Mouse (Mus musculus) natural killer cell, adult 2 months (primary cell): ENCODE data around the gene Arid1b.

Experiments used
- DNase-seq, 2 experiments: peaks; one replicate each; pipeline ENCODE4 v3.0.0; 2022; ENCODE audit warnings: low spot score in 2 of 2

Gene Arid1b

GRCm38 (mm10) chr17:5112116-5112515 is 118.0 kb downstream of the Arid1b start:
- no peak for DNase-seq

GRCm38 (mm10) chr17:5115952-5116351 is 121.8 kb downstream of the Arid1b start:
- DNase-seq, result no peak

- DNase-seq, result no peak
These were observed 122.9 kb downstream of the Arid1b start for GRCm38 (mm10) chr17:5116990-5117389.

GRCm38 (mm10) chr17:5118171-5118570 is 124.0 kb downstream of the Arid1b start:
- no peak for DNase-seq

- DNase-seq, result no peak
These were observed 130.5 kb downstream of the Arid1b start for GRCm38 (mm10) chr17:5124643-5125042.

GRCm38 (mm10) chr17:5125084-5125855 is 131.1 kb downstream of the Arid1b start:
- peak; percentile 15 to 18 for DNase-seq

GRCm38 (mm10) chr17:5125856-5126806 is 132.0 kb downstream of the Arid1b start:
- no peak for DNase-seq

GRCm38 (mm10) chr17:5129606-5130005 is 135.5 kb downstream of the Arid1b start:
- DNase-seq, result no peak

- no peak for DNase-seq
These were observed 136.0 kb downstream of the Arid1b start for GRCm38 (mm10) chr17:5130116-5130515.

GRCm38 (mm10) chr17:5131706-5132105 is 137.6 kb downstream of the Arid1b start:
- DNase-seq, result no peak

- no peak for DNase-seq
These were observed 138.3 kb downstream of the Arid1b start for GRCm38 (mm10) chr17:5132296-5132986.

GRCm38 (mm10) chr17:5132987-5133355 is 138.8 kb downstream of the Arid1b start:
- DNase-seq, result no peak

- DNase-seq, result no peak
These were observed 139.7 kb downstream of the Arid1b start for GRCm38 (mm10) chr17:5133831-5134230.

- peak in 1 of 2 experiments; percentile 43 for DNase-seq
These were observed 140.1 kb downstream of the Arid1b start for GRCm38 (mm10) chr17:5134271-5134670.

- DNase-seq, result no peak
These were observed 143.8 kb downstream of the Arid1b start for GRCm38 (mm10) chr17:5137936-5138335.

- DNase-seq, result peak; percentile 43 to 54
These were observed 144.6 kb downstream of the Arid1b start for GRCm38 (mm10) chr17:5138641-5139205.

- DNase-seq, result no peak
These were observed 145.4 kb downstream of the Arid1b start for GRCm38 (mm10) chr17:5139553-5139952.

- DNase-seq, result no peak
These were observed 149.8 kb downstream of the Arid1b start for GRCm38 (mm10) chr17:5143735-5144439.

- no peak for DNase-seq
These were observed 156.5 kb downstream of the Arid1b start for GRCm38 (mm10) chr17:5150660-5151063.

GRCm38 (mm10) chr17:5151852-5152251 is 157.7 kb downstream of the Arid1b start:
- DNase-seq, result no peak

- no peak for DNase-seq
These were observed 159.3 kb downstream of the Arid1b start for GRCm38 (mm10) chr17:5153461-5153860.
